Mouse (Mus musculus): Measurements from ENCODE around the gene Slc7a14.

Slc7a14 gene

DNA sequence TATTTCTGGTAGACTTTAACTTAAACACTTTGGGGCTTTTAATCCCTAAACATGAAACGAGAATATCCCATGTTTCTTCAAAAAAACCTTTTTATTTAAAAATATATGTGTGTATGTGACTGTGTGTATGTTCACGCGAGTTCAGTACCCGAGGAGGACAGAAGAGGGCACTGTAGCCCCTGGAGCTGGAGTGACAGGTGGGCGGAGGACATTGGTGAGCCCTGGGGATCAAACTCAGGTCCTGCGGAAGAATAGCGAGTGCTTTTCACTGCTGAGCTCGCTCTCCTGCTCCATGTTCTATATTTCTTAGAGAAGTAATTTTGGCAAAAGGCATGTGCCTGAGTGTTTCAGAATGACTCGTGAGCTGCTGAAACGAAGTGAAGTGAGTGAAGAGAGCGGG, 106.2 kb downstream of the Slc7a14 start:
- DNase-seq, result no peak

DNA sequence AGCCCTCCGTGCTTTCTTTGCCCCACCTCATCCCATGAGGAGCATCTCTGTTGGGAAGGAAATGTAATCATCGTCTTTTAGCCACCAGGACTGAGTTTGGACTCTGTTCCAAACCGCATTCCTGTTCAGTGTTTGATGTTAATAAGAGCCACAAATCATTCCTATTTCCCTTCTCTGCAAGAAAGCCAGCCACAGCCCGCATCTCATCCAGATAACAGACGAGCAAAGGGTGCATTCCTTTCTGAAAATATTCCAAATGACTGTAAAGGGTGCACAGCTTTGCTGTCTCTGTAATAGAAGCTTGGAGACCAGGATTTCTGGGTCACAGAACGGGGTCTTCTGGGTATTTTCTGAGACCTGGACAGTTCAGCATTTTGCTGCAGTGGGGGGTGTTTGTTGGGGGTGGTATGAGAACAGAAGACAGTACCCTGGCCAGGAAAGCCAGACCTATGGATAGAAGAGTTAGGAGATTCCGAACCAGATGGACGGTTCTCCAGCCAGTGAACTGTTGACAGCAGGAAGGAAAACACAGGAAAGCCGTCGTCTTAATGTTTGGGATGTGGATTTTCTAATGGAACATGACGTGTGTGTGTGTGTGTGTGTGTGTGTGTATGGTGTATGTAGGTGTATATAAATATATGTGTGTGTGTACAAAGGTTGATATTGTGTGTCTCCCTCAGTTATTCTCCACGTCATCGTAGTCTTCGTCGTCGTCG, 110.9 kb downstream of the Slc7a14 start:
- no peak for DNase-seq

DNA sequence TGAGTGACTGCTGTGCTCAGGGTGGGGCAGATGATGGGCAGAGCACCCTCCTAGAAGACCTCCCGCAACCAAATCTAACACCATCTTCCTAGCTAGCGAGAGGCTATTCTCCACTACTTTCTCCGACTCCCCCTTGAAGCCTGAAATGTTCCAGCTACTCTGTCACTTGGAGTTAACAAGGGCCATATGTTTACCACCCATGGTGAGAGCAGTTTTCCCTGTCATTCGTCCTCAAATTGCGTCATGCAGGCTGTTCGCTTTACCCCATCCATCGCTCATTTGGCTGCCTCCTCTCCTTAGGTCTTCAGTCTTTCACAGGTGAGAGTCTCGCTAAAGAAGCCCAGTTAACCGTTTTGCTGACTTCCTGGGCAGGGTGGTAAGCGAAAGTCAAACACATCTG, 118.8 kb downstream of the Slc7a14 start:
- no peak for DNase-seq

DNA sequence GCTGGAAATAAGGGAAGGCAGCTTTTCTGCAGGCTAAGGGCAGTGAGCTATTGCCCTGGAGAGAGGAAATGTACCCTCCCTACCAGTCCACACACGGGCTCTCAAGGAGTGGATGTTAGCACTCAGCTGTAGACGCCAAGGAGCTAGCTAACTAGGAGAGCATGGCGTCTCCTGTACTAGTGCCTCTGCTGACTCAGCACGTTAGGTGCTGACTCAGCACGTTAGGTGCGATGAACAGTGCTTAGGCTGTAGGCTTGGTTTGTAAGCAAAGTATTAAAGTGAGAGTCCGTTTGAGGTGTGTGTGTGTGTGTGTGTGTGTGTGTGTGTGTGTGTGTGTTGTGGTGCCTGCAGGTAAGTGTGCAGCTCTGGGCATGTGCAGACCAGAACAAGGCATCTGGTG, 119.8 kb downstream of the Slc7a14 start:
- no peak for DNase-seq

DNA sequence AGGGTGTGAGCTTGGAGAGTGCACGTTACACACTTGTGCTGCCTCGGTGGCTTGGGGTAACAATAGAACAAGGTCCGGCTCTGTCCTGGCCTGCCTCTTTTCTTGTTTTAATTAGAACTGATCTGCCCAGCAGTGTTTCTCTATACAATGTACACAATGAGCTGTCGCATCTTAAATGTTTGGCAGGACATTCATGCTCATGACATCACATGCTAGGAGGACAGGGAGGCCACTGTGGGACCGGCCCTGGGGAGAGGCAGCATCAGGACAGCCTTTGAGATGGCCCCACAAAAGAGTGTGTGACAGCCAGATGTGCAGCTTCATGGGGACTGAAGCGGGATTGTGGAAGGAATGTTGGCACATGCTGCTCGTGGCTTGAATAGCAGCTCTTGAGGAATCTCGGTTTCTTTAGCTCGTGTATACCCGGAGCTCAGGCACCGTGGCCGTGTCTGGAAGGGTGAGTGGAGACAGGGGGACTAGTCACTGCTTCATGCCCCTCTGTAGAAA, 143.8 kb downstream of the Slc7a14 start:
- peak; percentile 36 for DNase-seq

DNA sequence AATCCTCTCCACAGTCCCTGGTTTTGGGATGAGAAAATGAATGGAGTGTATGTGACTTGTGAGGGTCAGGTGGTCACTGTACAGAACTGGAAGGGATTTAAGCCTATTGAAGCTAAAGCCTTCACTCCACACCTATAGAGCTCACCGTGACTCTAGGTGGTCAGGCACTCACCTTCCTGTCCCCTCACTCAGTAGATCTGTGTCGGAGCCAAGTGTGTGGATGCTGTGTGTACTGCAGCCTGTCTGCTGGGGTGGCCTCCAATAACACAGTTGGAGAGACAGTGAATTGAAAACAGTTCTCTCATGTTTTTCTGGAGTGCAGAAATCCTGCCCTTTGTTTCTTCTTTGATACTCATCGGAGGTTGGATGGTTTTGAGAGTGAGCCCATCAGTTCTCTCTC, 144.4 kb downstream of the Slc7a14 start:
- no peak for DNase-seq

DNA sequence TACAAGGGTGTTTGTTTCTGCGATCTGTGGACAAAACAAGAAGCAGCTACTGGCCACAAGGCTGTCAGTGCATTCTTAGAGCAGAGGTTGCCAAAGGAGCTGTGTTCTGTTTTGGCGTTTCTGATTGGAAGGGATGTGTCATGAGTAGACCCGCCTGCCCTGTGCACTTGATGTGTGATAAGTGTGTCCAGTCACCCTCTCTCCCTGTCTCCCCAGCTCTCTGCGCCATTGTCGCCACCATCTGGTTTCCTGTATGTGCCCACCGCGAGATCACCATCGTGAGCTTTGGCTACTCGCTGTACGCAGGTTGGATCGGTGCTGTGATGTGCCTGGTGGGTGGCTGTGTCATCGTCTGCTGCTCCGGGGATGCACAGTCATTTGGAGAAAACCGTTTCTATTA, 147.3 kb downstream of the Slc7a14 start:
- no peak for DNase-seq

DNA sequence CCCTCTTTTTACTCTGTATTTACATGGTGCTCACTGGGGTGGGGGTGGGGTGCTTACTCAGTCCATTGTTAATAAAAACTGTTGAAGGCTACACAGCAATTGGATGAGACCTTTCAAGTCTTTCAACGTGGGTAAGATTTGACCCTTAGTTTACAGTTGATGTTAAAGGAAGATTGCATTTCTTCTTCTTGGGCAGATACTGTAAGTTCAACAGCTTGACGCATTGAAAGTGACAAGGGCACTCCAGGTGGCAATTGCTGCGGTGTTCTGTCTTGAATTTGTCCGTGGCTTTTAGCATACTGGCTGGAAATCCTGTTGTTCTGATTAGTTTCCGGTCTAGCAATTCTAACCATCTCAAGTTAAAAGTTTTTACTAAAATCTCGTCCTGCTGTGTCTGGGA, 148.8 kb downstream of the Slc7a14 start:
- DNase-seq, result no peak

DNA sequence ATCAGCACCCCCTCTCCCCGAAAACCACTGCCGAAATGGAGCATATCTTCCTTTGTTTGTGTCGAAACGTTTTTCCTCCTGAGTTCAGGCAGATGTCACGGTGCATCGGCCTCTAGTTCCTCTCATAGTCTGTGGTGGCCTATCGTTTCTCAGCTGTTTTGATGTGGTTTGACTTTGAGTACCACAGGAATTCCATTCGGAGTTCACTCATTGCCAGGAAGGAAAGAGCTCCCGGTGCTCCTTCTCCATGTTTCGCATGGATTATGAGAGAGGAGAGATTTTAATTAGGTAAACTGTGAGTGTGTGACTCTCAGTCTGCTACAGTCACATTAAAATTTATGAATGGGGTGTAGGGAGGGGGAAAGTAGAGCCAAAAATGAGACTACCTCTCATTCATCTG, 150.1 kb downstream of the Slc7a14 start:
- DNase-seq, result no peak

DNA sequence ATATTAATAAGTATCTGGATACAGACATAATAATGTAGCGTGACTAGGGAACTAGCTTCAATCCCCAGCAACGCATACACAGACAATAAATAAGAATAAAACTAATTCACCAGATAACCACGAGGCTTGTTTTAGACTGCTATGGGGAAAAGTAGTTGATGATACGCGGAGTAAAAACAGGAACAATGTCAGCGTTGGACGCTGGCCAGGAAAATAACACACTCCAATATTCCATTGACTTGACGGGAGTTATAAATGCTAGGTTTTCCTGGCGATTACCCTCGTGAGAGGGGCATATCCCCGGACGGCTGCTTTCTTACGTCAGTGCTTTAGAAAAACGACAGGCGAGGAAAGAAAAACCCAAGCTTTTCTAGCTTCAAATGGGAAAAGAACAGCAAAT, 152.4 kb downstream of the Slc7a14 start:
- no peak for DNase-seq

DNA sequence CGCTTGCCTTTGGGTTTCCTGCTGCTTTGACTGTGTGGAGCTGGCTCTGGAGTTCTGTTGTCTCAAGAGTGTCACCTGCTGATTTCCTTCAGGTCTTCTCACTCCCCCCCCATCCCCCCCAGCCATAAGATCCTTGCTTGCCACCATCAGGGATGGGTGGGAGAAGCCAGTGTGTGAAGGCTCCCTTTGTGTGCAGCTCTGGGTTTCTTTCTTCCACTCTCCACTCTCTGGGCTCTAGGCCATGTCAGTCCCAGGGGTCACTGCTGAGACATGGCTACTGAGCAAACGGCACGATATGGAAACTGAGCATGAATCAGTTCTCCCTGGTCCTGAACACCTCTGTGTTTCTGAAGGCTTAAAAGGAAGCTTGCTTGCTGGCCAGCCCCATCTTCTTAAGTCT, 154.1 kb downstream of the Slc7a14 start:
- no peak for DNase-seq
